Mouse (Mus musculus) Patski (cell line): ENCODE measurements around the gene Fam83g. TPM values are rescaled to one million over a fixed set of nuclear protein-coding genes. Genes with fewer than 3 reads are reported as not detected.
A peak's percentile ranks its signal among the peaks of the same experiment; 100 is the strongest.

ENCODE experiments used
- ATAC-seq: fragments of 100-300 bp; one replicate; pipeline ENCODE4 v1.8.0; 2021
- CTCF ChIA-PET: fragments of 350-600 bp; sonication (Branson Sonifier 250); formaldehyde crosslinking; loops from one replicate; lab custom pipeline; 2022; ENCODE audit warnings: inconsistent platforms; lab: Charles Lee
- POLR2A ChIA-PET: fragments of 350-600 bp; sonication (Branson Sonifier 250); formaldehyde crosslinking; loops from one replicate; lab custom pipeline; 2022; ENCODE audit warnings: antibody characterized with exemption, inconsistent platforms; lab: Charles Lee
- DNase-seq: peaks from one replicate; pipeline ENCODE4 v3.0.0-alpha.2; 2011; ENCODE audit warnings: low read depth, low spot score
- H3K27me3 ChIP-seq: fragments of 371-371 bp; one replicate; pipeline ENCODE4 v1.5.1; 2021
- CTCF ChIP-seq: fragments of 100-300 bp; IDR thresholded peaks from one replicate; pipeline ENCODE4 v1.5.1; 2021
- in situ Hi-C: fragments of 300-500 bp; cut with MboI; formaldehyde crosslinking; loops from 3 replicates; pipeline ENCODE4 v1.11.1; 2018; ENCODE audit warnings: low pct_unique_long_range_greater_than_20kb, mixed read lengths
- polyA plus RNA-seq: library from polyadenylated mRNA; unstranded; gene quantifications from one replicate; pipeline ENCODE4 v1.2.3, GENCODE M21; 2021

Gene Fam83g
- polyA plus RNA-seq, 1 experiment from 2014 or later: not detected

- in situ Hi-C loops: no loop called here
- CTCF ChIA-PET: no interaction called here
- ATAC-seq (peak; percentile 5), DNase-seq (no peak)
- POLR2A ChIA-PET: no interaction called here
- no peak for TF ChIP-seq CTCF
- H3K27me3 ChIP-seq: no peaks in the 10 kb centered on the region
These were observed 3.7 kb downstream of the Fam83g start for GRCm38 (mm10) chr11:61687595-61687994.

- DNase-seq (no peak), ATAC-seq (no peak)
- ChIA-PET CTCF (interaction anchor here (0.6 to 1.3 kb wide), 2 partner anchors 22 to 27 kb away, joined by 3 to 4 read pairs; no protein-coding TSS in a partner anchor), POLR2A (no interaction called here)
- H3K27me3 ChIP-seq: no peaks in the 10 kb centered on the region
- TF ChIP-seq CTCF: no peak
- in situ Hi-C loops: no loop called here
These were observed 9.1 kb downstream of the Fam83g start for GRCm38 (mm10) chr11:61692996-61693395.

GRCm38 (mm10) chr11:61698852-61699251 is 15.0 kb downstream of the Fam83g start:
- no peak for DNase-seq
- POLR2A ChIA-PET: interaction anchor here (0.6 to 0.8 kb wide), 2 partner anchors 21 to 91 kb away, joined by 3 to 5 read pairs; no protein-coding TSS in a partner anchor
- no peak for ATAC-seq
- CTCF ChIA-PET: no interaction called here
- in situ Hi-C loops: no loop called here
- no peak for TF ChIP-seq CTCF
- H3K27me3 ChIP-seq: no peaks in the 10 kb centered on the region

- no peak for TF ChIP-seq CTCF
- no peaks in the 10 kb centered on the region for H3K27me3 ChIP-seq
- ATAC-seq (no peak), DNase-seq (no peak)
- in situ Hi-C loops: no loop called here
- POLR2A ChIA-PET: no interaction called here
- CTCF ChIA-PET: interaction anchor here (1.0 kb wide), 1 partner anchor 79 kb away, joined by 3 read pairs; no protein-coding TSS in a partner anchor
These were observed 15.6 kb downstream of the Fam83g start for GRCm38 (mm10) chr11:61699460-61699859.

GRCm38 (mm10) chr11:61699933-61700332 is 16.0 kb downstream of the Fam83g start:
- no peak for DNase-seq
- CTCF ChIA-PET: interaction anchor here (1.0 kb wide), 1 partner anchor 80 kb away, joined by 3 read pairs; no protein-coding TSS in a partner anchor
- no peaks in the 10 kb centered on the region for H3K27me3 ChIP-seq
- in situ Hi-C loops: loop anchor here (10.0 kb wide), 1 partner anchor 285 kb away; no protein-coding TSS in a partner anchor
- no peak for TF ChIP-seq CTCF
- peak; percentile 45 for ATAC-seq
- POLR2A ChIA-PET: no interaction called here

GRCm38 (mm10) chr11:61701696-61702095 is 17.8 kb downstream of the Fam83g start:
- no peak for ATAC-seq
- in situ Hi-C loops: loop anchor here (10.0 kb wide), 1 partner anchor 287 kb away; no protein-coding TSS in a partner anchor

GRCm38 (mm10) chr11:61702494-61702893 is 18.6 kb downstream of the Fam83g start:
- no peaks in the 10 kb centered on the region for H3K27me3 ChIP-seq
- in situ Hi-C loops: loop anchor here (10.0 kb wide), 1 partner anchor 288 kb away; no protein-coding TSS in a partner anchor
- POLR2A ChIA-PET: no interaction called here
- no peak for ATAC-seq
- no peak for DNase-seq
- TF ChIP-seq CTCF: no peak
- CTCF ChIA-PET: interaction anchor here (0.8 to 1.8 kb wide), 3 partner anchors 12 to 73 kb away, joined by 3 to 6 read pairs (median 5); no protein-coding TSS in a partner anchor

More at GRCm38 (mm10) chr11:61701696-61702095, 17.8 kb downstream of the Fam83g start:
- ChIA-PET CTCF (interaction anchor here (0.9 to 1.8 kb wide), 3 partner anchors 10 to 72 kb away, joined by 3 to 6 read pairs (median 5); no protein-coding TSS in a partner anchor), POLR2A (interaction anchor here (0.6 kb wide), 1 partner anchor 14 kb away, joined by 4 read pairs; no protein-coding TSS in a partner anchor)
- DNase-seq: no peak
- H3K27me3 ChIP-seq: no peaks in the 10 kb centered on the region
- no peak for TF ChIP-seq CTCF

- ChIA-PET POLR2A (no interaction called here), CTCF (interaction anchor here (0.8 kb wide), 1 partner anchor 80 kb away, joined by 3 read pairs; no protein-coding TSS in a partner anchor)
- in situ Hi-C loops: loop anchor here (10.0 kb wide), 1 partner anchor 291 kb away; no protein-coding TSS in a partner anchor
- TF ChIP-seq CTCF: no peak
- ATAC-seq (no peak), DNase-seq (no peak)
- no peaks in the 10 kb centered on the region for H3K27me3 ChIP-seq
These were observed 21.7 kb downstream of the Fam83g start for GRCm38 (mm10) chr11:61705581-61705980.

GRCm38 (mm10) chr11:61706232-61706631 is 22.3 kb downstream of the Fam83g start:
- DNase-seq (no peak), ATAC-seq (no peak)
- no peaks in the 10 kb centered on the region for H3K27me3 ChIP-seq
- ChIA-PET POLR2A (no interaction called here), CTCF (no interaction called here)
- in situ Hi-C loops: loop anchor here (10.0 kb wide), 1 partner anchor 291 kb away; no protein-coding TSS in a partner anchor
- no peak for TF ChIP-seq CTCF

GRCm38 (mm10) chr11:61708928-61709327 is 25.0 kb downstream of the Fam83g start:
- ChIA-PET POLR2A (no interaction called here), CTCF (interaction anchor here (0.8 to 1.6 kb wide), 2 partner anchors 17 to 43 kb away, joined by 4 to 5 read pairs; no protein-coding TSS in a partner anchor)
- H3K27me3 ChIP-seq: no peaks in the 10 kb centered on the region
- in situ Hi-C loops: loop anchor here (10.0 kb wide), 1 partner anchor 294 kb away; no protein-coding TSS in a partner anchor
- no peak for ATAC-seq
- no peak for TF ChIP-seq CTCF
- DNase-seq: no peak
